Mouse (Mus musculus) ES-Bruce4 (cell line): ENCODE measurements around the gene Fam222b.

Source experiments
- CTCF ChIP-seq: IDR thresholded peaks from one replicate; pipeline ENCODE4 v1.8.1; 2011; ENCODE audit warnings: low read depth, low read length
- POLR2A ChIP-seq: IDR thresholded peaks from one replicate; pipeline ENCODE4 v1.8.1; 2011; ENCODE audit warnings: low read length; ENCODE audit not compliant: insufficient read depth

DNA sequence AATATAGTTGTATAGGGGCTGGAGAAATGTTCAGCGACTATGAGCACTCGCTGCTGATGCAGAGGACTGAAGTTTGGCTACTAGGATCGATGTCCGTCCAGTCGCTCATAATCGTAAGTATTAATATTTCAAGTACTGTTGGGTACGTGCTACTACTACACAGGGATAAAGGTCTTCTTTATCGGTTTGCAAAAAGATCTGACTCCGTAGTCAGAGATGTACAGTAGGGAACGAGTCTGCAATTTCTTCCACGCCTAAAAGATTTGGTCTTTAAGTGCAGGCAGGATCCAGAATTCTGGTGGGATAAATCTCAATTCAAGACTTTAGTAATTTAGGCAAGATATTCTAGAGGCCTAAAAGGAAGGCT is 340 bp upstream of the Fam222b start:
- TF ChIP-seq CTCF (no peak), POLR2A (no peak)
